Mouse (Mus musculus) stomach, embryonic 14.5 days (tissue): ENCODE results near the gene Fam47e. TPM values are rescaled to one million over a fixed set of nuclear protein-coding genes. Genes with fewer than 3 reads are reported as not detected.
"Not testable (repeated sequence)": the region's sequence is repeated elsewhere in the genome, so short reads cannot be mapped to it uniquely, and the experiment has no call there.

Source experiments
- ATAC-seq: fragments of 200-750 bp; cut with Nextera tagmentation; 2 replicates; pipeline ENCODE4 v1.8.0; 2017; ENCODE audit warnings: low read depth, moderate TSS enrichment; ENCODE audit not compliant: insufficient number of reproducible peaks, insufficient read depth, low FRiP score
- H3K27ac ChIP-seq: fragments of 300-500 bp; sonication (generic); 2 replicates; pipeline ENCODE4 v1.5.1; 2014; ENCODE audit warnings: mild to moderate bottlenecking, low read length, moderate library complexity, mixed read lengths
- H3K27me3 ChIP-seq: fragments of 300-500 bp; sonication (generic); 2 replicates; pipeline ENCODE4 v1.6.1; 2014; ENCODE audit warnings: low read length, control low read depth, mixed read lengths; ENCODE audit not compliant: control insufficient read depth, insufficient read depth
- H3K36me3 ChIP-seq: fragments of 300-500 bp; sonication (generic); 2 replicates; pipeline ENCODE4 v1.6.1; 2014; ENCODE audit warnings: mild to moderate bottlenecking, control low read depth, low read length, moderate library complexity, mixed read lengths; ENCODE audit not compliant: control insufficient read depth, insufficient read depth
- H3K4me1 ChIP-seq: fragments of 300-500 bp; sonication (generic); 2 replicates; pipeline ENCODE4 v1.6.1; 2014; ENCODE audit warnings: low read length, control low read depth, mixed read lengths; ENCODE audit not compliant: control insufficient read depth, insufficient read depth
- H3K4me2 ChIP-seq: fragments of 300-500 bp; sonication (generic); replicated peaks from 2 replicates; pipeline ENCODE4 v1.6.1; 2014; ENCODE audit warnings: low read depth, low read length, control low read depth
- H3K4me3 ChIP-seq: fragments of 300-500 bp; sonication (generic); 2 replicates; pipeline ENCODE4 v1.5.1; 2014; ENCODE audit warnings: low read depth, low read length, control low read depth
- H3K9ac ChIP-seq: fragments of 300-500 bp; sonication (generic); replicated peaks from 2 replicates; pipeline ENCODE4 v1.6.1; 2014; ENCODE audit warnings: low read depth, mild to moderate bottlenecking, control low read depth, low read length, moderate library complexity, mixed read lengths
- H3K9me3 ChIP-seq: fragments of 300-500 bp; sonication (generic); 2 replicates; pipeline ENCODE4 v1.6.1; 2016; ENCODE audit warnings: low read depth, low read length, control low read depth; ENCODE audit not compliant: control insufficient read depth
- WGBS: fragments of 180-500 bp; shearing (Covaris S2); extraction: QIAGEN DNeasy Blood & Tissue Kit; methylation state at CpG from one replicate; pipeline ENCODE4 v1.1.7; 2014; 5-methylcytosine and 5-hydroxymethylcytosine counted together
- polyA plus RNA-seq: library from polyadenylated mRNA; unstranded; fragments of >200 nt; fragmentation: Nextera tagmentation; extraction: Ambion mirVana; gene quantifications from 2 replicates; pipeline ENCODE4 v1.2.1, GENCODE M21; 2014

The Fam47e gene
- polyA plus RNA-seq: 0.62 TPM in 1 of 2 replicates, not detected in the other

- ATAC-seq: peak; percentile 28; the same call in 1 of the 2 replicates
- no peak within 1 kb of the TSS for H3K4me3 ChIP-seq
- H3K9ac ChIP-seq: no peak within 1 kb of the TSS
- H3K9me3 ChIP-seq: no peaks in the 10 kb centered on the region
- H3K36me3 ChIP-seq: no peaks in the 10 kb centered on the region
- H3K27me3 ChIP-seq: no peaks in the 10 kb centered on the region
- no peak within 1 kb of the TSS for H3K4me2 ChIP-seq
- 71% methylated on average over 16 of the region's 16 CpGs for WGBS
- H3K27ac ChIP-seq: no peak within 1 kb of the TSS
- no peaks in the 10 kb centered on the region for H3K4me1 ChIP-seq
Measured at GRCm38 (mm10) chr5:92554891-92555511, at the start of gene Fam47e. TSS of gene Fam47e (plus strand) at chr5:92555069.

GRCm38 (mm10) chr5:92505402-92505865 is 49.4 kb upstream of the Fam47e start:
- WGBS: under 1% methylated on average over 47 of the region's 48 CpGs
- H3K36me3 ChIP-seq: no peaks in the 10 kb centered on the region

GRCm38 (mm10) chr5:92506301-92506729 is 48.6 kb upstream of the Fam47e start:
- H3K9me3 ChIP-seq: no peaks in the 10 kb centered on the region
- no peak for ATAC-seq
- H3K4me1 ChIP-seq: peaks cover 23% of the 10 kb centered on the region
- H3K36me3 ChIP-seq: no peaks in the 10 kb centered on the region
- WGBS: 17% methylated on average over 4 of the region's 4 CpGs
- no peaks in the 10 kb centered on the region for H3K27me3 ChIP-seq
- peak overlapping the region; percentile 65; the same call in 1 of the 2 replicates for H3K4me3 ChIP-seq
- H3K4me2 ChIP-seq: peak overlapping the region; percentile 72
- peak overlapping the region; percentile 93; the same call in 1 of the 2 replicates for H3K27ac ChIP-seq
- no peak overlapping the region for H3K9ac ChIP-seq

More at GRCm38 (mm10) chr5:92505402-92505865, 49.4 kb upstream of the Fam47e start:
- peak; percentile 96 for ATAC-seq
- Histone ChIP-seq H3K9me3 (no peaks in the 10 kb centered on the region), H3K9ac (peak overlapping the region; percentile 85), H3K4me3 (peak overlapping the region; percentile 65), H3K27ac (peak overlapping the region; percentile 93), H3K27me3 (no peaks in the 10 kb centered on the region), H3K4me2 (peak overlapping the region; percentile 72), H3K4me1 (peaks cover 23% of the 10 kb centered on the region)

- Histone ChIP-seq H3K4me2 (peak within 1 kb of the TSS; percentile 72), H3K9ac (no peak within 1 kb of the TSS), H3K4me1 (peaks cover 23% of the 10 kb centered on the region), H3K36me3 (no peaks in the 10 kb centered on the region), H3K9me3 (no peaks in the 10 kb centered on the region), H3K27me3 (no peaks in the 10 kb centered on the region), H3K4me3 (peak within 1 kb of the TSS; percentile 65), H3K27ac (peak within 1 kb of the TSS; percentile 93)
- ATAC-seq: no peak
Measured at GRCm38 (mm10) chr5:92506733-92507132, 48.1 kb upstream of the Fam47e start, which contains the start of gene Scarb2. TSS of gene Scarb2 (minus strand) at chr5:92506833.

- no peak overlapping the region for H3K9ac ChIP-seq
- no peaks in the 10 kb centered on the region for H3K27me3 ChIP-seq
- WGBS: 89% methylated on average over 5 of the region's 5 CpGs
- H3K4me3 ChIP-seq: no peak overlapping the region
- H3K4me2 ChIP-seq: no peak overlapping the region
- no peaks in the 10 kb centered on the region for H3K9me3 ChIP-seq
- H3K4me1 ChIP-seq: peaks cover 14% of the 10 kb centered on the region
- no peaks in the 10 kb centered on the region for H3K36me3 ChIP-seq
- H3K27ac ChIP-seq: no peak overlapping the region
- ATAC-seq: no peak
Measured at GRCm38 (mm10) chr5:92508853-92509252, 46.0 kb upstream of the Fam47e start.

GRCm38 (mm10) chr5:92511256-92511655 is 43.6 kb upstream of the Fam47e start:
- Histone ChIP-seq H3K4me1 (peaks cover 4% of the 10 kb centered on the region), H3K36me3 (no peaks in the 10 kb centered on the region), H3K27ac (no peak overlapping the region), H3K4me3 (no peak overlapping the region), H3K9me3 (no peaks in the 10 kb centered on the region), H3K4me2 (no peak overlapping the region), H3K9ac (no peak overlapping the region), H3K27me3 (no peaks in the 10 kb centered on the region)
- no peak for ATAC-seq

- no peak overlapping the region for H3K4me2 ChIP-seq
- no peaks in the 10 kb centered on the region for H3K36me3 ChIP-seq
- no peaks in the 10 kb centered on the region for H3K4me1 ChIP-seq
- no peaks in the 10 kb centered on the region for H3K9me3 ChIP-seq
- 88% methylated on average over 5 of the region's 5 CpGs for WGBS
- no peaks in the 10 kb centered on the region for H3K27me3 ChIP-seq
- H3K4me3 ChIP-seq: no peak overlapping the region
- H3K9ac ChIP-seq: no peak overlapping the region
- ATAC-seq: no peak
- no peak overlapping the region for H3K27ac ChIP-seq
Measured at GRCm38 (mm10) chr5:92512066-92512465, 42.8 kb upstream of the Fam47e start.

- 58% methylated on average over 2 of the region's 2 CpGs for WGBS
- H3K4me1 ChIP-seq, H3K4me3 ChIP-seq, H3K9ac ChIP-seq, H3K9me3 ChIP-seq, H3K27me3 ChIP-seq, H3K4me2 ChIP-seq, ATAC-seq, H3K36me3 ChIP-seq, H3K27ac ChIP-seq: not testable (repeated sequence)
Measured at GRCm38 (mm10) chr5:92521131-92521530, 33.7 kb upstream of the Fam47e start.
